In genomic region chr14:30857990-30858389, GRCm38 (mm10) we compare ENCODE assay signal across 14 mouse cellular contexts. TPM values are rescaled to one million over a fixed set of nuclear protein-coding genes. Genes with fewer than 3 reads are reported as not detected.
DNase-seq lines count a peak whose midpoint lies in the region; ATAC-seq lines count a peak whose summit lies in the region.
"Had no signal": no experiment of that assay in that cellular context is flagged by ENCODE, and none has a peak within 500 bp of the region (broad histone marks: within the 10 kb centered on the region; RNA-seq: fewer than 3 reads in every experiment).

No protein-coding gene starts in this region.

- no peaks in the 10 kb centered on the region for H3K27me3 ChIP-seq in kidney, embryonic 15.5 days
- H3K27me3 ChIP-seq: heart, embryonic 12.5 days; megakaryocyte, embryonic 14.5 days had no signal

- H3K4me3 ChIP-seq in kidney, embryonic 15.5 days (replicated peaks) = no peak overlapping the region
- H3K4me3 ChIP-seq: heart, embryonic 12.5 days; megakaryocyte, embryonic 14.5 days had no signal

- H3K27ac ChIP-seq in kidney, embryonic 15.5 days = no peak overlapping the region

- no peak for ATAC-seq in kidney, embryonic 15.5 days (replicated peaks; ENCODE audit: low FRiP score)
- ATAC-seq in common myeloid progenitor, adult 5-6 weeks (replicated peaks; ENCODE audit: low read depth, poor library complexity, severe bottlenecking) = peak; percentile 62; the same call in 1 of the 2 replicates
- no peak for ATAC-seq in frontal cortex, adult (ENCODE audit: low TSS enrichment)
- ATAC-seq: forebrain, embryonic 16.5 days had no signal

- no peak overlapping the region for H3K4me2 ChIP-seq in kidney, embryonic 15.5 days
- H3K4me2 ChIP-seq: heart, embryonic 12.5 days had no signal

- no peaks in the 10 kb centered on the region for H3K36me3 ChIP-seq in kidney, embryonic 15.5 days
- H3K36me3 ChIP-seq: heart, embryonic 12.5 days had no signal

- DNase-seq in kidney, adult 9 months = peak; percentile 54
- DNase-seq in thymus, postnatal 4 days = peak; percentile 40
- DNase-seq in thymus, postnatal 36 days = no peak
- DNase-seq in testis, postnatal 10 days (ENCODE audit: low spot score) = peak; percentile 58
- no peak for DNase-seq in urinary bladder, postnatal 36 days (ENCODE audit: low spot score in 2 of 2)
- DNase-seq: thymus, postnatal 25 days had no signal

- 67% methylated on average over 4 of the region's 4 CpGs for WGBS in kidney, embryonic 15.5 days

- peaks cover 12% of the 10 kb centered on the region; the same call in 1 of the 2 replicates for H3K4me1 ChIP-seq in kidney, embryonic 15.5 days

- no peak overlapping the region for H3K9ac ChIP-seq in kidney, embryonic 15.5 days
- H3K9ac ChIP-seq: heart, embryonic 12.5 days had no signal

- H3K9me3 ChIP-seq in kidney, embryonic 15.5 days (replicated peaks) = no peaks in the 10 kb centered on the region
- H3K9me3 ChIP-seq: heart, embryonic 12.5 days; megakaryocyte, embryonic 14.5 days had no signal

RNA-seq across cellular contexts. Expression of gene Mustn1, which starts 21.0 kb away (rescaled TPM):
- polyA plus RNA-seq in kidney, embryonic 15.5 days (2015; fragmentation: Nextera tagmentation; extraction: Ambion mirVana) = 5.0 and 5.3 TPM in 2 replicates
- 0.78 TPM in 1 of 2 replicates, not detected in the other for total RNA-seq in common myeloid progenitor, adult 5-6 weeks (2017)

RNA-seq across cellular contexts. Expression of gene Itih4, which starts 28.3 kb away (rescaled TPM):
- 0.93 and 1.6 TPM in 2 replicates for polyA plus RNA-seq in kidney, embryonic 15.5 days (2015; fragmentation: Nextera tagmentation; extraction: Ambion mirVana)
- total RNA-seq in common myeloid progenitor, adult 5-6 weeks (2017) = not detected in 2 replicates
- polyA plus RNA-seq: embryonic facial prominence, embryonic 11.5 days; forebrain, embryonic 16.5 days; limb, embryonic 11.5 days had no signal

RNA-seq across cellular contexts. Expression of gene Tmem110, which starts 32.6 kb away (rescaled TPM):
- 25.8 and 26.3 TPM in 2 replicates for polyA plus RNA-seq in kidney, embryonic 15.5 days (2015; fragmentation: Nextera tagmentation; extraction: Ambion mirVana)
- 6.4 and 6.8 TPM in 2 replicates for total RNA-seq in common myeloid progenitor, adult 5-6 weeks (2017)

Comparison
In these comparisons a context has a peak if more than half of its experiments do, and no peak if none do; other contexts are left out.
1. DNase-seq: peak in kidney, adult 9 months (single experiment), thymus, postnatal 4 days (single experiment) and testis, postnatal 10 days (single experiment); none in thymus, postnatal 36 days (0 of 2) and urinary bladder, postnatal 36 days (0 of 2).